Mouse (Mus musculus): ENCODE measurements around the gene Agt. TPM values are rescaled to one million over a fixed set of nuclear protein-coding genes. Genes with fewer than 3 reads are reported as not detected.

The Agt gene
- total RNA-seq, 2 experiments from 2014 or later: 12.0 to 18.0 TPM

DNA sequence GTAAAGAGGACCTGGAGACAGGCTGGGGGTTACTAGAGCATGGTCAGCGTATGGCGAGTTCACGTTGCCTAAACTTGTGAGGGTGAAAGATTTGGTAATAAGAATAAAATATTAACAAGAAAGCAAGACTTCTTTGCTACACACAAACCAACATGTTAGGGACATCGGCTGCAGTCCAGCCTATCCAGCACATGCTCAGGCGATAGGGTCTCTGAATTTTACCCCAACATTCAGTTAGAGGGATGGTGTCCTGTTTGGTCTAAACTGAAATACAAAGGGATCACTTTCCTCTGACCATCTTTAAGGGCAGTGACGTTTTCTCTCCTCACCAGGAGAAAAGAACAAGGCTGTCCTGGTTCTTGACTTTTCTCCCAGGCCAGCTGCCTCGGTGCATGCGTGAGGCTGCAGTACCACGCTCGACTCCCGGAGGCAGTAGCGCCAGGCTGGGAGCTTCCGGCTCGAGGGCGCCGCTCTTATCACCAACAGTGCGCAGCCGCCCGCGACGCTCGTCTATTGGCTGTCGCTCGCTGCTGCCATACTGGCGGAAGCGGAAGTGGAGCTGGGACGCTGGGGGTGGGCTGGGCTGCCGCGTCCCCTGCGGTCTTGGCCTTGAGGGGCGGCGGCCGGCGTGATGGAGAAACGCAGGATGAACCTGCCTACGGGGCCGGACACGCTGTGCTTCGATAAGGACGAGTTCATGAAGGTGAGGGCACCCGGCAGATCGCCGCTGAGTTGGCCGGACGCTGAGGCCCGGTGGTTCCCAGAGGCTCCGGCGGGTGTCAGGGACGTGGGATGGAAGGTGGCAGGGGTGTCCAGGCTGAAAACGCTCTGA lies 49.0 kb downstream of the Agt start, which contains the start of gene Cog2:
TSS of gene Cog2 (plus strand) at position 519 of the 832 bp plus-strand sequence.
- TF ChIP-seq CTCF (IDR thresholded peaks at IDR 0.05): peak; percentile 89
- intact Hi-C loops (cut with DNase I): loop anchor here (5.0 kb wide), 1 partner anchor 52 kb away; no protein-coding TSS in a partner anchor
- peak within 1 kb of the TSS; percentile 98 for H3K4me3 ChIP-seq
- DNase-seq: peak; percentile 94
- H3K27ac ChIP-seq: peak within 1 kb of the TSS; percentile 88

DNA sequence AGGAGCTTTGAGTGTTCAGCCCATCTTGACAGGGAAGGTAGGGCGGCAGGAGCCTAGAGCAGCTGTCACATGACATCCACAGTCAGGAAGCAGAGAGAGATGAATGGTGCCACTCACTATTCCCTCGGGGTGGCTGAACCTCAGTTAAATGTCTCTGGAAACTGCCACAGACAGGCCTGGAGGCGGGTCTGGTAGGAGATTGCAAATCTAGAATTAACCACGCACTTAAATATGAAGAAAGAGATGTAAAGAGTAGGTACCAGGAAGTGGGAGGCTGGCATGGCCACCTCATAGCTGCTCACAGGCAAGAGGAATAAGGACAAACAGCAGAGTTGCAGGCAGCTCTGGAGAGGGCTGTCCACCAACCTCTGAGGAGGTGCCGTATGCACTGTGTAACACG lies 52.4 kb downstream of the Agt start:
- TF ChIP-seq CTCF (IDR thresholded peaks at IDR 0.05): no peak
- no peak for DNase-seq
- Histone ChIP-seq H3K27ac (peak overlapping the region; percentile 12; the same call in 1 of the 2 replicates), H3K4me3 (no peak overlapping the region)
- intact Hi-C loops (cut with DNase I): no loop called here

DNA sequence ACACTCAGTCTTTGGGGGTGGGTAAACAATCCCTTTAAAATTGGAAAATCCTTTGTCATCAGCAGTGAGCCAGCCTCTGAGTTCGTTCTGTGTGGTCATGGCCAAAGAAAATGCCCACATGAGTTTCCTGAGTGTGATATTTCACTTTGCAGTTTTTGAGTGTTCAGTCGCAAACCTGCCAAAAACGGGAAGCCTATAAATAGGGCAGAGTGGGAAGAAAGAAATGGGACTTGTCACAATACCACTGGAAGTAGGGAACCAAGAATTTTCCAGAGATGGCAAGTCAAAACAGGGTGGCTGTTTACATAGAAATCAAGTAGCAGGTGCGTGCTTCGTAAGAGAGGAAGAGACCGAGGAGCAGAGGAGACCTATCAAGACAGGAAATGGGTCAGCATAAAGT lies 53.0 kb downstream of the Agt start:
- no peak for DNase-seq
- TF ChIP-seq CTCF (IDR thresholded peaks at IDR 0.05): no peak
- Histone ChIP-seq H3K4me3 (no peak overlapping the region), H3K27ac (no peak overlapping the region; the same call in 1 of the 2 replicates)
- intact Hi-C loops (cut with DNase I): no loop called here

DNA sequence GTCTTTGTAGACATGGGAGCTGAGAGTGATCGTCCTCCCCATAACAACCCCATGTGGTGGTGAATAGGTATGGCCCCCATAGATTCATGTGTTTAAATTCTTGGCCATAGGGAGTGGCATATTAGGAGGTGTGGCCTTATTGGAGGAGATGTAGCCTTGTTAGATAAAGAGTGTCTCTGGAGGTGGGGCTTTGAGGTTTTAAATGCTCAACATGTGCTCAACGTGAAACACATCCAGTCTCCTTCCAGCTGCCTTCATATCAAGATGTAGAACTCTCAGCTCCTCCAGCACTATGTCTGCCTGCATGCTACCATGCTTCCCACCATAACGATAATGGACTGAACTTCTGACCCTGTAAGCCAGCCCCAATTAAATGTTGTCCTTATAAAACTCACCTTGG lies 53.5 kb downstream of the Agt start:
- Histone ChIP-seq H3K4me3 (no peak overlapping the region), H3K27ac (no peak overlapping the region)
- no peak for TF ChIP-seq CTCF (IDR thresholded peaks at IDR 0.05)
- no peak for DNase-seq
- intact Hi-C loops (cut with DNase I): no loop called here

DNA sequence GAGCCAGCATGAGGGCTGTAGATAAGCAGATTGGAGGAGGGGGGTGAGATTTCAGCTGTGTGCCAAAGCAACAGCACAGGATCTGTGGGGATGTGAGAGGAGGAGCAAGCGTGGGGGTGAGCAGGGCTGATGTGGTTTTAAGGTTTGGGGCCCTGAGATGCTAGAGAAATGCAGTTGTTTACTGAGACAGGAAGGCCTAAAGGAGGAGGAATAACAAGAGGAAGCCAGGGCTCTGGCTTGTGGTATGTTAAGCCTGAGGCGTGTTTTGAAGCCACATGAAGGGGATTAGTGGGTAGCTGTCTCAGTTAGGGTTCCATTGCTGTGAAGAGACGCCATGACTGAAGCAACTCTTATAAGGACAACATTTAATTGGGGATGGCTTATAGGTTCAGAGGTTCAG lies 60.4 kb downstream of the Agt start:
- intact Hi-C loops (cut with DNase I): loop anchor here (10.0 kb wide), 1 partner anchor 104 kb away; no protein-coding TSS in a partner anchor
- no peak for DNase-seq
- TF ChIP-seq CTCF (IDR thresholded peaks at IDR 0.05): no peak

DNA sequence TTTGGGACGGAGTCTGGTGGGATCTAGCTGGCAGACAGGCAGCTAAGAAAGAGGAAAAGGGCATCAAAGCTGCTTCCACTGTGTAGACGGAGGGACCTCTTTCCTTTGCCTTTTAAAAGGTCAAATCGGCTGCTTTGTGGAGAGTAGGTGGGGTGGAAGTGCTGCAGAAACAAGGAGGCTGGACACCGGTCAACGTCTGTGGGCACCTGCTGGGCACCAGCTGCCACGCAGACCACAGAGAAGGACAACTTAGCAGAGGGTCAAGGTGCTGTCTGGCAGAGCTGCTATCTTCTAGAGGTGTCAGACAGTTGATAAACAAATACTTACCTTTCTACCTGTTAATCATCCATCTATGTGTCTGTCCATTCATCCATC lies 61.2 kb downstream of the Agt start:
- no peak for TF ChIP-seq CTCF (IDR thresholded peaks at IDR 0.05)
- intact Hi-C loops (cut with DNase I): loop anchor here (10.0 kb wide), 1 partner anchor 104 kb away; no protein-coding TSS in a partner anchor
- H3K4me3 ChIP-seq: no peak overlapping the region
- DNase-seq: no peak
- H3K27ac ChIP-seq: no peak overlapping the region

More for the DNA sequence above, 60.4 kb downstream of the Agt start:
- Histone ChIP-seq H3K27ac (no peak overlapping the region), H3K4me3 (no peak overlapping the region)

DNA sequence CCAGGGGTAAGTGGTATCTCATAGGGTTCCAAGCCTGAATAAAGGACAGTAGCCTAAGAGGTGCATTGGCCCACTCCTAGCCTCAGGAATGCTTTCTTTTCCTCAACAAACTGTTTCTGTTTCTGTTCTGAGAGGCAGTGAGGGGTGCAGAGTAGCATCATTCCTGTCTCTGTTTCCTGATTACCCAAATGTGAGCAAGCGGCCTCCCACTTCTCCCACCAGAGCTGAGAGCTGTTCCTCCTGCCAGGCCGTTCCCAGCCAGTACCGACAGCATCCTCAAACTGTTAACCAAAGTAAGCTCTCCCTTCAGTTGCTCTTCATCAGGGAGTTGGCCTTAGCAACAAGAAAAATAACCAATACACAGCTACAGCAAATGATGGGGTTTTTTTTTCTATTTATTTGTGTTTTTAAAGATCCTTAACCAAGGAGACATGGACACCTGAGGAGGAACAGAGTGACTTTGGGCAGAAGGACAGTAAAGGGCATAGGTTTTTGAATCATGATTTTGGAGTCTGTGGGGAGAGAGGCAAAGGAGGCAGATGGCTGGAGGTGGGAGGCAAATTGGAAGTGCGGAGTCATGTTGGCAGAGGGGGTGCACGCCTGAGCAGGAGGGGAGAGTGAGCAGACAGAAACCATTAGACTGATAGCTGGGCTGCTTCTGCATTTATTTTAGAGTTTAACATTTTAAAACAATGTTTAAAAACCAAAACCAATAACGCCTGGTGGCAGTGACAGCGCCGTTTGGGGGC lies 61.8 kb downstream of the Agt start:
- TF ChIP-seq CTCF (IDR thresholded peaks at IDR 0.05): no peak
- intact Hi-C loops (cut with DNase I): loop anchor here (10.0 kb wide), 1 partner anchor 103 kb away; no protein-coding TSS in a partner anchor
- DNase-seq: no peak
- H3K27ac ChIP-seq: no peak overlapping the region
- H3K4me3 ChIP-seq: no peak overlapping the region

Other genes with a start within 250 kb of the Agt start
- under 1 TPM; 0.15 to 0.50 TPM for gene Pgbd5, start 130.0 kb downstream of the Agt start, total RNA-seq (2021)
- 10 to 100 TPM; 17.1 to 17.7 TPM for gene Cog2, start 48.9 kb downstream of the Agt start, total RNA-seq (2021)
- gene Capn9, start 6.4 kb upstream of the Agt start, total RNA-seq (2021): not detected
- gene 2310022B05Rik, start 93.7 kb upstream of the Agt start, total RNA-seq (2021): 10 to 100 TPM; 10.4 to 17.3 TPM
- gene Ttc13, start 152.3 kb upstream of the Agt start, total RNA-seq (2021): 10 to 100 TPM; 19.3 to 20.8 TPM
- 1 to 10 TPM; 2.9 to 3.5 TPM for gene Arv1, start 152.4 kb upstream of the Agt start, total RNA-seq (2021)
- gene Fam89a, start 182.1 kb upstream of the Agt start, total RNA-seq (2021): 1 to 10 TPM in 1 of 2 experiments, under 1 TPM in 1; 0.54 to 1.2 TPM
- gene Trim67, start 223.4 kb upstream of the Agt start, total RNA-seq (2021): under 1 TPM; 0.06 to 0.10 TPM